Mouse (Mus musculus): ENCODE results near the gene Dcaf4.

GRCm38 (mm10) chr12:83502190-83502589 lies 18.1 kb upstream of the Dcaf4 start:
- TF ChIP-seq CTCF (IDR thresholded peaks at IDR 0.05; ENCODE audit: control insufficient read depth, insufficient read depth, insufficient replicate concordance, low read depth, low read length) (peak; percentile 20; the same call in 1 of the 2 replicates), POLR2A (IDR thresholded peaks at IDR 0.05; ENCODE audit: control insufficient read depth, low read depth, low read length) (no peak)

Measured in testis, adult 2 months (tissue).